Mouse (Mus musculus): ENCODE results near the gene Hapln3.

Hapln3 gene

GRCm38 (mm10) chr7:79130843-79131444, at the start of gene Hapln3:
Hapln3 (minus strand) TSS chr7:79131018.
- DNase-seq (ENCODE audit: low read depth, low spot score) = no peak

GRCm38 (mm10) chr7:79173800-79174199, 43.0 kb upstream of the Hapln3 start:
- no peak for DNase-seq (ENCODE audit: low read depth, low spot score)

- no peak for DNase-seq (ENCODE audit: low read depth, low spot score)
These were observed 41.0 kb upstream of the Hapln3 start for GRCm38 (mm10) chr7:79171782-79172181.

- no peak for DNase-seq (ENCODE audit: low read depth, low spot score)
These were observed 36.3 kb upstream of the Hapln3 start for GRCm38 (mm10) chr7:79167006-79167562.

GRCm38 (mm10) chr7:79159406-79159805, 28.6 kb upstream of the Hapln3 start:
- no peak for DNase-seq (ENCODE audit: low read depth, low spot score)

GRCm38 (mm10) chr7:79149522-79149921, 18.7 kb upstream of the Hapln3 start:
- DNase-seq (ENCODE audit: low read depth, low spot score) = no peak

GRCm38 (mm10) chr7:79148711-79149266, 18.0 kb upstream of the Hapln3 start, which contains the start of gene Mfge8:
Mfge8 (minus strand) TSS chr7:79149060.
- peak; percentile 92 for DNase-seq (ENCODE audit: low read depth, low spot score)

GRCm38 (mm10) chr7:79147931-79148653, 17.3 kb upstream of the Hapln3 start:
- DNase-seq (ENCODE audit: low read depth, low spot score) = no peak

GRCm38 (mm10) chr7:79147011-79147837, 16.4 kb upstream of the Hapln3 start:
- DNase-seq (ENCODE audit: low read depth, low spot score) = peak; percentile 61

- DNase-seq (ENCODE audit: low read depth, low spot score) = peak; percentile 68
These were observed 10.1 kb upstream of the Hapln3 start for GRCm38 (mm10) chr7:79140897-79141296.

GRCm38 (mm10) chr7:79139891-79140591, 9.2 kb upstream of the Hapln3 start:
- DNase-seq (ENCODE audit: low read depth, low spot score) = no peak

GRCm38 (mm10) chr7:79139328-79139824, 8.6 kb upstream of the Hapln3 start:
- DNase-seq (ENCODE audit: low read depth, low spot score) = no peak

GRCm38 (mm10) chr7:79133391-79133790, 2.6 kb upstream of the Hapln3 start:
- no peak for DNase-seq (ENCODE audit: low read depth, low spot score)

- DNase-seq (ENCODE audit: low read depth, low spot score) = no peak
These were observed 433 bp downstream of the Hapln3 start for GRCm38 (mm10) chr7:79130385-79130784.

- DNase-seq (ENCODE audit: low read depth, low spot score) = peak; percentile 38
These were observed 935 bp downstream of the Hapln3 start for GRCm38 (mm10) chr7:79129883-79130282.

GRCm38 (mm10) chr7:79123465-79123864, 7.4 kb downstream of the Hapln3 start:
- no peak for DNase-seq (ENCODE audit: low read depth, low spot score)

GRCm38 (mm10) chr7:79113848-79114247, 17.0 kb downstream of the Hapln3 start:
- DNase-seq (ENCODE audit: low read depth, low spot score) = no peak

- no peak for DNase-seq (ENCODE audit: low read depth, low spot score)
These were observed 34.3 kb downstream of the Hapln3 start for GRCm38 (mm10) chr7:79096492-79096891.

- no peak for DNase-seq (ENCODE audit: low read depth, low spot score)
These were observed 41.7 kb downstream of the Hapln3 start for GRCm38 (mm10) chr7:79089111-79089510.

- peak; percentile 65 for DNase-seq (ENCODE audit: low read depth, low spot score)
These were observed 50.0 kb downstream of the Hapln3 start for GRCm38 (mm10) chr7:79080572-79081399.
